Mouse (Mus musculus) kidney, postnatal 14 days (tissue): Measurements from ENCODE around the gene Idh3b.
A peak's percentile ranks its signal among the peaks of the same experiment; 100 is the strongest.

Experiments
- DNase-seq: peaks from one replicate; pipeline ENCODE4 v3.0.0; 2022; ENCODE audit warnings: mixed read lengths

The Idh3b gene

GRCm38 (mm10) chr2:130262398-130262797, 21.9 kb downstream of the Idh3b start:
- DNase-seq, result no peak

GRCm38 (mm10) chr2:130261914-130262313, 22.4 kb downstream of the Idh3b start:
- DNase-seq, result no peak

GRCm38 (mm10) chr2:130260822-130261221, 23.5 kb downstream of the Idh3b start:
- no peak for DNase-seq

- DNase-seq, result no peak
Measured at GRCm38 (mm10) chr2:130256762-130257161, 27.6 kb downstream of the Idh3b start.

- DNase-seq, result no peak
Measured at GRCm38 (mm10) chr2:130248226-130248625, 36.1 kb downstream of the Idh3b start.

GRCm38 (mm10) chr2:130246912-130247311, 37.4 kb downstream of the Idh3b start:
- peak; percentile 39 for DNase-seq
